Mouse (Mus musculus) ES-Bruce4 (cell line): Measurements from ENCODE around the gene Sft2d2. TPM values are rescaled to one million over a fixed set of nuclear protein-coding genes. Genes with fewer than 3 reads are reported as not detected.
A peak's percentile ranks its signal among the peaks of the same experiment; 100 is the strongest.

Experiments used
- H3K27ac ChIP-seq: 2 replicates; pipeline ENCODE4 v1.5.1; 2012; ENCODE audit warnings: low read length, inconsistent platforms; ENCODE audit not compliant: insufficient read depth
- H3K27me3 ChIP-seq: 2 replicates; pipeline ENCODE4 v1.6.1; 2012; ENCODE audit warnings: mild to moderate bottlenecking, low read length, inconsistent platforms; ENCODE audit not compliant: control insufficient read depth, poor library complexity, insufficient read depth, severe bottlenecking
- H3K36me3 ChIP-seq: 2 replicates; pipeline ENCODE4 v1.6.1; 2012; ENCODE audit warnings: inconsistent platforms, mild to moderate bottlenecking, low read length, moderate library complexity; ENCODE audit not compliant: control insufficient read depth, poor library complexity, insufficient read depth, severe bottlenecking
- H3K4me1 ChIP-seq: one replicate; pipeline ENCODE4 v1.8.1; 2011; ENCODE audit warnings: low read length; ENCODE audit not compliant: control insufficient read depth, insufficient read depth
- H3K4me3 ChIP-seq: 2 replicates; pipeline ENCODE4 v1.5.1; 2011; ENCODE audit warnings: low read depth, mild to moderate bottlenecking, low read length
- H3K9ac ChIP-seq: 2 replicates; pipeline ENCODE4 v1.6.1; 2012; ENCODE audit warnings: low read depth, mild to moderate bottlenecking, inconsistent platforms; ENCODE audit not compliant: poor library complexity, severe bottlenecking
- H3K9me3 ChIP-seq: replicated peaks from 2 replicates; pipeline ENCODE4 v1.6.1; 2012; ENCODE audit warnings: mild to moderate bottlenecking, low read length, inconsistent platforms; ENCODE audit not compliant: control insufficient read depth, poor library complexity, insufficient read depth, severe bottlenecking
- CTCF ChIP-seq: IDR thresholded peaks from one replicate; pipeline ENCODE4 v1.8.1; 2011; ENCODE audit warnings: low read depth, low read length
- EP300 ChIP-seq: IDR thresholded peaks from 2 replicates; pipeline ENCODE4 v1.6.1; 2011; ENCODE audit warnings: low read depth, low read length; ENCODE audit not compliant: insufficient read depth
- POLR2A ChIP-seq: IDR thresholded peaks from one replicate; pipeline ENCODE4 v1.8.1; 2011; ENCODE audit warnings: low read length; ENCODE audit not compliant: insufficient read depth
- polyA plus RNA-seq: library from polyadenylated mRNA; stranded (reverse); fragments of >200 nt; gene quantifications from 2 replicates; pipeline ENCODE4 v1.2.4, GENCODE M21; 2011; ENCODE audit warnings: low read depth; ENCODE audit not compliant: missing spikeins, insufficient read depth, insufficient read length

Gene Sft2d2
- polyA plus RNA-seq, 1 experiment: 32.5 TPM

GRCm38 (mm10) chr1:165200748-165201147 is 6.5 kb upstream of the Sft2d2 start:
- TF ChIP-seq EP300 (no peak), POLR2A (no peak), CTCF (no peak)
- Histone ChIP-seq H3K36me3 (no peaks in the 10 kb centered on the region), H3K9ac (no peak overlapping the region)

GRCm38 (mm10) chr1:165199639-165200038 is 5.4 kb upstream of the Sft2d2 start:
- no peak overlapping the region for H3K27ac ChIP-seq
- no peak overlapping the region for H3K4me3 ChIP-seq
- no peak for TF ChIP-seq EP300
- no peak for TF ChIP-seq POLR2A
- TF ChIP-seq CTCF: no peak
- H3K27me3 ChIP-seq: no peaks in the 10 kb centered on the region
- H3K9ac ChIP-seq: no peak overlapping the region
- H3K4me1 ChIP-seq: peaks cover 2% of the 10 kb centered on the region
- H3K36me3 ChIP-seq: no peaks in the 10 kb centered on the region
- no peaks in the 10 kb centered on the region for H3K9me3 ChIP-seq

More at GRCm38 (mm10) chr1:165200748-165201147, 6.5 kb upstream of the Sft2d2 start:
- Histone ChIP-seq H3K27me3 (no peaks in the 10 kb centered on the region), H3K27ac (no peak overlapping the region), H3K4me1 (peaks cover 2% of the 10 kb centered on the region), H3K9me3 (no peaks in the 10 kb centered on the region), H3K4me3 (no peak overlapping the region)

- TF ChIP-seq CTCF (no peak), EP300 (no peak)
- H3K4me1 ChIP-seq: peaks cover 2% of the 10 kb centered on the region
- no peaks in the 10 kb centered on the region for H3K27me3 ChIP-seq
- no peaks in the 10 kb centered on the region for H3K36me3 ChIP-seq
- H3K9ac ChIP-seq: no peak overlapping the region
- no peak overlapping the region for H3K27ac ChIP-seq
- H3K9me3 ChIP-seq: no peaks in the 10 kb centered on the region
- H3K4me3 ChIP-seq: no peak overlapping the region
Measured at GRCm38 (mm10) chr1:165198951-165199350, 4.7 kb upstream of the Sft2d2 start.

- no peak overlapping the region for H3K4me3 ChIP-seq
- no peaks in the 10 kb centered on the region for H3K9me3 ChIP-seq
- no peak overlapping the region for H3K9ac ChIP-seq
- no peaks in the 10 kb centered on the region for H3K27me3 ChIP-seq
- no peak for TF ChIP-seq POLR2A
- TF ChIP-seq CTCF: no peak
- no peak for TF ChIP-seq EP300
- H3K27ac ChIP-seq: no peak overlapping the region
- H3K4me1 ChIP-seq: peaks cover 2% of the 10 kb centered on the region
- no peaks in the 10 kb centered on the region for H3K36me3 ChIP-seq
Measured at GRCm38 (mm10) chr1:165197875-165198274, 3.6 kb upstream of the Sft2d2 start.

- Histone ChIP-seq H3K9ac (no peak overlapping the region), H3K9me3 (no peaks in the 10 kb centered on the region), H3K4me3 (no peak overlapping the region), H3K36me3 (no peaks in the 10 kb centered on the region), H3K27me3 (no peaks in the 10 kb centered on the region), H3K27ac (no peak overlapping the region), H3K4me1 (peaks cover 2% of the 10 kb centered on the region)
- TF ChIP-seq POLR2A (no peak), CTCF (no peak), EP300 (no peak)
Measured at GRCm38 (mm10) chr1:165195396-165195960, 1.2 kb upstream of the Sft2d2 start.

- TF ChIP-seq POLR2A (no peak), EP300 (no peak), CTCF (no peak)
- Histone ChIP-seq H3K27me3 (no peaks in the 10 kb centered on the region), H3K4me3 (peak overlapping the region; percentile 85), H3K4me1 (peaks cover 3% of the 10 kb centered on the region), H3K9ac (peak overlapping the region; percentile 80), H3K36me3 (no peaks in the 10 kb centered on the region), H3K27ac (0 out of 2 replicates have a peak overlapping the region, but pooled peaks have one; percentile 24), H3K9me3 (no peaks in the 10 kb centered on the region)
Measured at GRCm38 (mm10) chr1:165194662-165195013, 400 bp upstream of the Sft2d2 start.
